19 mouse cellular contexts compared by ENCODE assay signal in genomic region chr9:34459968-34460367, GRCm38 (mm10).
"Had no signal": no experiment of that assay in that cellular context is flagged by ENCODE, and none has a peak within 500 bp of the region (broad histone marks: within the 10 kb centered on the region; RNA-seq: fewer than 3 reads in every experiment).

No protein-coding gene starts in this region.

- H3K4me2 ChIP-seq: lung, embryonic 14.5 days; midbrain, embryonic 12.5 days; neural tube, embryonic 13.5 days; neural tube, embryonic 15.5 days had no signal

- DNase-seq: lung, adult 18-20 months; lung, embryonic 14.5 days; lung, postnatal 10 days; lung, postnatal 4 days; midbrain, embryonic 14.5 days; retina, postnatal 1 day; right cerebral cortex, adult 18-20 months; right cerebral cortex, postnatal 25 days; right cerebral cortex, postnatal 4 days; spleen, adult 18-20 months; thymus, adult 2 months; thymus, postnatal 25 days; thymus, postnatal 4 days had no signal

- H3K4me3 ChIP-seq: midbrain, embryonic 10.5 days; midbrain, embryonic 12.5 days; myocyte; neural tube, embryonic 13.5 days; neural tube, embryonic 15.5 days had no signal

- H3K9ac ChIP-seq: lung, embryonic 14.5 days; midbrain, embryonic 12.5 days; neural tube, embryonic 13.5 days; neural tube, embryonic 15.5 days had no signal

- H3K4me1 ChIP-seq: midbrain, embryonic 10.5 days; midbrain, embryonic 12.5 days; neural tube, embryonic 13.5 days; neural tube, embryonic 15.5 days had no signal

- H3K27me3 ChIP-seq: midbrain, embryonic 12.5 days; neural tube, embryonic 13.5 days; neural tube, embryonic 15.5 days had no signal

- H3K36me3 ChIP-seq: midbrain, embryonic 10.5 days; midbrain, embryonic 12.5 days; neural tube, embryonic 13.5 days; neural tube, embryonic 15.5 days had no signal

- ATAC-seq: midbrain, embryonic 16.5 days had no signal

- H3K27ac ChIP-seq: midbrain, embryonic 10.5 days; midbrain, embryonic 12.5 days; neural tube, embryonic 13.5 days; neural tube, embryonic 15.5 days had no signal

- H3K9me3 ChIP-seq: midbrain, embryonic 10.5 days; midbrain, embryonic 12.5 days; neural tube, embryonic 13.5 days; neural tube, embryonic 15.5 days had no signal
